Mouse (Mus musculus): ENCODE data around the gene Klk10. TPM values are rescaled to one million over a fixed set of nuclear protein-coding genes. Genes with fewer than 3 reads are reported as not detected.

The Klk10 gene
- 0.91 and 1.4 TPM in 2 replicates for polyA plus RNA-seq (2015; fragmentation: Nextera tagmentation; extraction: Ambion mirVana)

DNA sequence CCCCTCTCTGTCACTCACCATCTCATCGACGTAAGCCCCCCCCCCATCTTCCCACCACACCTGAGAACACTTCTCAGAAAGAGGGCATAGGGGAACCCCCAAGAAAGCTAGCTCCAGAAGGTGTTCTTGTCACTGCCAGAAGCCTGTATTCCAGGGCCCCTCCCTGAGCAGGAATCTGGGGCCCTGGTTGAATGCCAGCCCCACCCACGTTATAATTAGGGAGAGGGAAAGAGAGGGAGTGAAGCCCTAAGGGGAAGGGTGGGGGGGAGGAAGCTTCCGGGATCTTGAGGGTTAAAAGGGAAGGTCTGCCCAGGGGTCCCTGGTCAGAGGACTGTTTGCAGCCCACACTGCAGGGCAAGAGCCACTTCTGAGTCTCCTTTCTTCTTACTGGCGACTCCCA is at the start of gene Klk10:
Gene Klk10, plus strand, starts transcription at position 290 of the 400 bp plus-strand sequence.

GRCm38 (mm10) chr7:43768597-43768996 is 12.2 kb upstream of the Klk10 start, which contains the start of gene Klk12:
Gene Klk12 (plus strand): TSS chr7:43768897.

GRCm38 (mm10) chr7:43774364-43774763 is 6.5 kb upstream of the Klk10 start, which contains the start of gene Klk11:
Gene Klk11 (plus strand): TSS chr7:43774604.

GRCm38 (mm10) chr7:43791591-43791990 is 10.8 kb downstream of the Klk10 start, which contains the start of gene Klk9:
Gene Klk9 (plus strand): TSS chr7:43791891.

DNA sequence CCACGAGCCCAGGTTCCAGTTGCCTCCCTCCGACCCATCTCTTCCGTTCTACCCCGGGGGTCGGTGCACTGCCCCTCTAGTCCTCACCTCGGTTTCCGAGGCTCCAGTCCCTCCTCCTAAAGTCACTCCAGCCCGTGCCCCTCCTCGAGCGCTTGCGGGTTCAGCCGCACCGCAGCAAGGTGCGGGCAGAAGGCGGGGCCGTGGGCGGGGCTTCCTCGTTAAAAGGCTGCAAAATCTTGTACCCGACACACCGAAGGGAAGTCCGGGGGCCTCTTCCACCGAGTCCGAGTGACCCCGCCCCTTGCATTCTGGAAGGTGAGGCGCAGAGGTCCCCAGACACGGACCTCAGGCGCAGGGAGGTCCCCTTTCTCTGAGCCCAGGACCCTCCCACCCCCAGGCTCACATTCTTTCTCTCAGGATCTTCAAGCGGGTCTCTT is 16.5 kb downstream of the Klk10 start, which contains the start of gene Klk8:
Gene Klk8, plus strand, starts transcription at position 245 of the 437 bp plus-strand sequence.

DNA sequence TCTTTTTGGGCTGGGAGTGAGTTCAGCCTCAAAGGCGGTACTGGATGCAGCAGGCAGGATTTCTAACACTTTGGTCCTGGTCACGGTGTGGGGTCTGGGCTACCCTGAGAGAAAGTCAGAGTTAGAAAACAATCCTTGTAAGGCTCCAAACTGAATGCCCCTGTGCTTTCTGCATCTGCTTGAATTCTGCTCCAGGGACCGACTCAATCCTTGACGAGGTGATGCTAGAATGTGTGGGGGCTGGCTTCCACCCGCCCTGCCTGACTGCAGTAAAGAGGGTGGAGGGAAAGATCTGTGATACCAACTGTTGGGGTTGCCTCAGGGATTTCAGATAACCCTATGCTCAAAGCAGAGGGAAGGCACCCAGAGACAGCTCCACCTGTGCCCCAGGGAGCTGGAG is 30.2 kb downstream of the Klk10 start, which contains the start of gene Klk7:
Gene Klk7, plus strand, starts transcription at position 301 of the 400 bp plus-strand sequence.

GRCm38 (mm10) chr7:43824199-43824598 is 43.4 kb downstream of the Klk10 start, which contains the start of gene Klk6:
Gene Klk6 (plus strand): TSS chr7:43824499.

Other genes with a start within 250 kb of the Klk10 start
- gene Cd33, start 236.6 kb upstream of the Klk10 start, polyA plus RNA-seq (2015; fragmentation: Nextera tagmentation; extraction: Ambion mirVana): 2.0 and 5.1 TPM in 2 replicates
- gene Zfp658, start 218.8 kb upstream of the Klk10 start, polyA plus RNA-seq (2015; fragmentation: Nextera tagmentation; extraction: Ambion mirVana): 1.00 and 1.0 TPM in 2 replicates
- 4.7 and 6.3 TPM in 2 replicates for gene Zfp719, start 201.4 kb upstream of the Klk10 start, polyA plus RNA-seq (2015; fragmentation: Nextera tagmentation; extraction: Ambion mirVana)
- 0.07 TPM in 1 of 2 replicates, not detected in the other for gene Zfp819, start 173.9 kb upstream of the Klk10 start, polyA plus RNA-seq (2015; fragmentation: Nextera tagmentation; extraction: Ambion mirVana)
- not detected in 2 replicates for gene Ceacam18, start 146.3 kb upstream of the Klk10 start, polyA plus RNA-seq (2015; fragmentation: Nextera tagmentation; extraction: Ambion mirVana)
- 0.70 and 1.1 TPM in 2 replicates for gene Siglece, start 120.9 kb upstream of the Klk10 start, polyA plus RNA-seq (2015; fragmentation: Nextera tagmentation; extraction: Ambion mirVana)
- gene Ctu1, start 109.0 kb upstream of the Klk10 start, polyA plus RNA-seq (2015; fragmentation: Nextera tagmentation; extraction: Ambion mirVana): 7.5 and 8.4 TPM in 2 replicates
- gene Klk14, start 90.6 kb upstream of the Klk10 start, polyA plus RNA-seq (2015; fragmentation: Nextera tagmentation; extraction: Ambion mirVana): 0.14 TPM in 1 of 2 replicates, not detected in the other
- 0.13 and 0.15 TPM in 2 replicates for gene Klk13, start 68.5 kb upstream of the Klk10 start, polyA plus RNA-seq (2015; fragmentation: Nextera tagmentation; extraction: Ambion mirVana)
- not detected in 2 replicates for gene Klk12, start 12.1 kb upstream of the Klk10 start, polyA plus RNA-seq (2015; fragmentation: Nextera tagmentation; extraction: Ambion mirVana)
- 0.17 TPM in 1 of 2 replicates, not detected in the other for gene Klk11, start 6.4 kb upstream of the Klk10 start, polyA plus RNA-seq (2015; fragmentation: Nextera tagmentation; extraction: Ambion mirVana)
- 0.11 and 0.17 TPM in 2 replicates for gene Klk9, start 10.9 kb downstream of the Klk10 start, polyA plus RNA-seq (2015; fragmentation: Nextera tagmentation; extraction: Ambion mirVana)
- gene Klk8, start 16.5 kb downstream of the Klk10 start, polyA plus RNA-seq (2015; fragmentation: Nextera tagmentation; extraction: Ambion mirVana): 10.9 and 17.2 TPM in 2 replicates
- not detected in 2 replicates for gene Klk7, start 30.3 kb downstream of the Klk10 start, polyA plus RNA-seq (2015; fragmentation: Nextera tagmentation; extraction: Ambion mirVana)
- 0.40 and 0.65 TPM in 2 replicates for gene Klk6, start 43.5 kb downstream of the Klk10 start, polyA plus RNA-seq (2015; fragmentation: Nextera tagmentation; extraction: Ambion mirVana)
- not detected in 2 replicates for gene Klk5, start 60.9 kb downstream of the Klk10 start, polyA plus RNA-seq (2015; fragmentation: Nextera tagmentation; extraction: Ambion mirVana)
- not detected in 2 replicates for gene Klk4, start 100.1 kb downstream of the Klk10 start, polyA plus RNA-seq (2015; fragmentation: Nextera tagmentation; extraction: Ambion mirVana)
- gene Klk15, start 152.7 kb downstream of the Klk10 start, polyA plus RNA-seq (2015; fragmentation: Nextera tagmentation; extraction: Ambion mirVana): not detected in 2 replicates
- gene Klk1b8, start 169.6 kb downstream of the Klk10 start, polyA plus RNA-seq (2015; fragmentation: Nextera tagmentation; extraction: Ambion mirVana): not detected in 2 replicates
- gene Klk1b1, start 185.7 kb downstream of the Klk10 start, polyA plus RNA-seq (2015; fragmentation: Nextera tagmentation; extraction: Ambion mirVana): not detected in 2 replicates
- not detected in 2 replicates for gene Klk1b9, start 195.0 kb downstream of the Klk10 start, polyA plus RNA-seq (2015; fragmentation: Nextera tagmentation; extraction: Ambion mirVana)
- not detected in 2 replicates for gene Klk1b11, start 214.8 kb downstream of the Klk10 start, polyA plus RNA-seq (2015; fragmentation: Nextera tagmentation; extraction: Ambion mirVana)
- not detected in 2 replicates for gene Klk1b26, start 231.1 kb downstream of the Klk10 start, polyA plus RNA-seq (2015; fragmentation: Nextera tagmentation; extraction: Ambion mirVana)

Data from urinary bladder, postnatal 0 days (tissue).